Comparison of ENCODE assay signal across 18 mouse cellular contexts in the genomic region with DNA sequence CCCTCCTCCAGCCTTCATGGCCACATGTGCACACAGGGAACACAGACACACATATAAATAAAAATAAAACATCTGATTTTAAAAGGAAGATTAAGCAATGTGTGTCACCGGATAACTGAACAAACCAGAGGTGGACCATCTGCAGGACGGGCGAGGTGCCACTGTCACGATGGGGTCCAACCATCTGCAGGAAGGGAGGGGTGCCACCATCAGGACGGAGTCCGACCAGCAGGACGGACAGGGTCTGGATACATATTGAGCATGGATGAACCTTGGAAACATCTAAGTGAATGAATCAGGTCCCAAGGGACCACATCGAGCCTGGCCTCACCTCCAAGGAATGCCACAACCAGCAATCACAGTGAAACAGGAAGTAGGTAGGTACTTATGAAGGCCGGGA.
"Had no signal": no experiment of that assay in that cellular context is flagged by ENCODE, and none has a peak within 500 bp of the region (broad histone marks: within the 10 kb centered on the region; RNA-seq: fewer than 3 reads in every experiment).

No protein-coding gene starts in this region.

- H3K9ac ChIP-seq: limb, embryonic 12.5 days; limb, embryonic 15.5 days; liver, embryonic 14.5 days; liver, postnatal 0 days; lung, embryonic 14.5 days; midbrain, embryonic 12.5 days; midbrain, embryonic 15.5 days had no signal

- H3K27me3 ChIP-seq: limb, embryonic 12.5 days; limb, embryonic 15.5 days; midbrain, embryonic 12.5 days; midbrain, embryonic 15.5 days had no signal

- H3K36me3 ChIP-seq: limb, embryonic 12.5 days; limb, embryonic 15.5 days; midbrain, embryonic 12.5 days; midbrain, embryonic 15.5 days had no signal

- H3K4me3 ChIP-seq: layer of hippocampus, adult 2 months; limb, embryonic 12.5 days; limb, embryonic 15.5 days; midbrain, embryonic 12.5 days; midbrain, embryonic 15.5 days had no signal

- DNase-seq: kidney, adult 8-10 months; kidney, postnatal 25 days; layer of hippocampus, adult 9-11 months; liver, postnatal 0 days; lung, embryonic 14.5 days; thymus, adult 2 months; thymus, postnatal 14 days; thymus, postnatal 4 days had no signal

- H3K4me2 ChIP-seq: limb, embryonic 12.5 days; limb, embryonic 15.5 days; liver, embryonic 11.5 days; lung, embryonic 14.5 days; midbrain, embryonic 12.5 days; midbrain, embryonic 15.5 days had no signal

- ATAC-seq: liver, postnatal 0 days; lung, postnatal 0 days; midbrain, embryonic 15.5 days had no signal

- H3K27ac ChIP-seq: layer of hippocampus, adult 2 months; limb, embryonic 12.5 days; limb, embryonic 15.5 days; liver, embryonic 14.5 days; macrophage; midbrain, embryonic 12.5 days; midbrain, embryonic 15.5 days; stomach, postnatal 0 days had no signal

- H3K9me3 ChIP-seq: limb, embryonic 12.5 days; limb, embryonic 15.5 days; midbrain, embryonic 12.5 days; midbrain, embryonic 15.5 days had no signal
